Mouse (Mus musculus): ENCODE measurements around the gene Akr1e1. TPM values are rescaled to one million over a fixed set of nuclear protein-coding genes. Genes with fewer than 3 reads are reported as not detected.

Gene Akr1e1
- total and polyA plus RNA-seq, 3 experiments: 29.7 to 36.6 (median 30.4) TPM

- in situ Hi-C loops (cut with MboI; ENCODE audit: low pct_ligation_motif_present, low pct_unique_long_range_greater_than_20kb, low sequenced_read_pairs) (no loop called here), dilution Hi-C loops (cut with MboI; ENCODE audit: extremely low pct_ligation_motif_present, extremely low pct_unique_long_range_greater_than_20kb, low sequenced_read_pairs) (no loop called here)
- no peaks in the 10 kb centered on the region for H3K4me1 ChIP-seq (ENCODE audit: control insufficient read depth in 1 of 2, insufficient read depth in 2 of 2)
- no peaks in the 10 kb centered on the region for H3K27me3 ChIP-seq (replicated peaks)
- H3K9ac ChIP-seq (ENCODE audit: insufficient read depth, low read depth): no peak overlapping the region
- no peak overlapping the region for H3K27ac ChIP-seq (ENCODE audit: insufficient read depth, low read depth)
- no peak for DNase-seq (ENCODE audit: extremely low read depth)
- no peak overlapping the region for H3K4me3 ChIP-seq (replicated peaks in 1 of 3; ENCODE audit: low read depth in 2 of 3, low read length in 2 of 3, poor library complexity in 1 of 3)
- no peaks in the 10 kb centered on the region for H3K79me2 ChIP-seq (replicated peaks; ENCODE audit: control insufficient read depth, extremely low read depth, insufficient read depth, poor library complexity, severe bottlenecking)
- H3K9me3 ChIP-seq (replicated peaks; ENCODE audit: low read length): no peaks in the 10 kb centered on the region
- no peak overlapping the region for H3K4me2 ChIP-seq (ENCODE audit: insufficient read depth, low read depth, poor library complexity, severe bottlenecking)
- no peaks in the 10 kb centered on the region for H3K36me3 ChIP-seq (replicated peaks in 1 of 2; ENCODE audit: control insufficient read depth in 1 of 2, insufficient read depth in 1 of 2, low read length in 1 of 2)
- TF ChIP-seq NELFE (IDR thresholded peaks at IDR 0.05; ENCODE audit: low read depth, low read length): no peak
- TF ChIP-seq NRF1 (IDR thresholded peaks at IDR 0.05; ENCODE audit: low read depth, low read length): no peak
- no peak for TF ChIP-seq RAD21 (IDR thresholded peaks at IDR 0.05; ENCODE audit: low read depth, low read length)
- TF ChIP-seq ZNF384 (IDR thresholded peaks at IDR 0.05; ENCODE audit: low read depth, low read length): no peak
- TF ChIP-seq USF1 (IDR thresholded peaks at IDR 0.05; ENCODE audit: low read depth, low read length): no peak
- TF ChIP-seq GABPA (IDR thresholded peaks at IDR 0.05; ENCODE audit: insufficient replicate concordance, low read depth, low read length): no peak
- TF ChIP-seq EP300 (IDR thresholded peaks at IDR 0.05; ENCODE audit: low read length): no peak
- no peak for TF ChIP-seq JUND (conservative IDR thresholded peaks at IDR 0.05; ENCODE audit: low read depth, low read length)
- no peak for TF ChIP-seq CHD2 (IDR thresholded peaks at IDR 0.05; ENCODE audit: low read length)
- no peak for TF ChIP-seq ZC3H11A (IDR thresholded peaks at IDR 0.05; ENCODE audit: low read depth, low read length)
Observed at GRCm38 (mm10) chr13:4565996-4566395, 43.0 kb downstream of the Akr1e1 start.

- no peak for DNase-seq (ENCODE audit: extremely low read depth)
- Histone ChIP-seq H3K4me3 (replicated peaks in 1 of 3; ENCODE audit: low read depth in 2 of 3, low read length in 2 of 3, poor library complexity in 1 of 3) (no peak overlapping the region), H3K36me3 (replicated peaks in 1 of 2; ENCODE audit: control insufficient read depth in 1 of 2, insufficient read depth in 1 of 2, low read length in 1 of 2) (no peaks in the 10 kb centered on the region), H3K79me2 (replicated peaks; ENCODE audit: control insufficient read depth, extremely low read depth, insufficient read depth, poor library complexity, severe bottlenecking) (no peaks in the 10 kb centered on the region), H3K4me2 (ENCODE audit: insufficient read depth, low read depth, poor library complexity, severe bottlenecking) (no peak overlapping the region), H3K9me3 (replicated peaks; ENCODE audit: low read length) (no peaks in the 10 kb centered on the region), H3K9ac (ENCODE audit: insufficient read depth, low read depth) (no peak overlapping the region), H3K27me3 (replicated peaks) (no peaks in the 10 kb centered on the region), H3K4me1 (ENCODE audit: control insufficient read depth in 1 of 2, insufficient read depth in 2 of 2) (no peaks in the 10 kb centered on the region), H3K27ac (ENCODE audit: insufficient read depth, low read depth) (no peak overlapping the region)
- in situ Hi-C loops (cut with MboI; ENCODE audit: low pct_ligation_motif_present, low pct_unique_long_range_greater_than_20kb, low sequenced_read_pairs) (no loop called here), dilution Hi-C loops (cut with MboI; ENCODE audit: extremely low pct_ligation_motif_present, extremely low pct_unique_long_range_greater_than_20kb, low sequenced_read_pairs) (no loop called here)
- TF ChIP-seq ELF1 (IDR thresholded peaks at IDR 0.05; ENCODE audit: low read depth, low read length): no peak
Observed at GRCm38 (mm10) chr13:4560500-4560899, 48.5 kb downstream of the Akr1e1 start.

GRCm38 (mm10) chr13:4559143-4559542 lies 49.8 kb downstream of the Akr1e1 start:
- Histone ChIP-seq H3K79me2 (replicated peaks; ENCODE audit: control insufficient read depth, extremely low read depth, insufficient read depth, poor library complexity, severe bottlenecking) (no peaks in the 10 kb centered on the region), H3K9ac (ENCODE audit: insufficient read depth, low read depth) (no peak overlapping the region), H3K36me3 (replicated peaks in 1 of 2; ENCODE audit: control insufficient read depth in 1 of 2, insufficient read depth in 1 of 2, low read length in 1 of 2) (no peaks in the 10 kb centered on the region), H3K27ac (ENCODE audit: insufficient read depth, low read depth) (no peak overlapping the region), H3K4me1 (ENCODE audit: control insufficient read depth in 1 of 2, insufficient read depth in 2 of 2) (no peaks in the 10 kb centered on the region), H3K4me2 (ENCODE audit: insufficient read depth, low read depth, poor library complexity, severe bottlenecking) (no peak overlapping the region), H3K9me3 (replicated peaks; ENCODE audit: low read length) (no peaks in the 10 kb centered on the region), H3K27me3 (replicated peaks) (no peaks in the 10 kb centered on the region), H3K4me3 (replicated peaks in 1 of 3; ENCODE audit: low read depth in 2 of 3, low read length in 2 of 3, poor library complexity in 1 of 3) (no peak overlapping the region)
- dilution Hi-C loops (cut with MboI; ENCODE audit: extremely low pct_ligation_motif_present, extremely low pct_unique_long_range_greater_than_20kb, low sequenced_read_pairs): no loop called here
- DNase-seq (ENCODE audit: extremely low read depth): no peak
- TF ChIP-seq HCFC1 (IDR thresholded peaks at IDR 0.05; ENCODE audit: low read depth, low read length) (no peak), CHD1 (IDR thresholded peaks at IDR 0.05; ENCODE audit: low read depth, low read length) (no peak), MXI1 (IDR thresholded peaks at IDR 0.05; ENCODE audit: low read depth, low read length) (no peak), JUND (conservative IDR thresholded peaks at IDR 0.05; ENCODE audit: low read depth, low read length) (no peak), KAT2A (IDR thresholded peaks at IDR 0.05; ENCODE audit: insufficient replicate concordance, low read length) (no peak), E2F4 (IDR thresholded peaks at IDR 0.05; ENCODE audit: insufficient replicate concordance, low read depth, low read length) (no peak), MYC (IDR thresholded peaks at IDR 0.05; ENCODE audit: low read depth, low read length) (no peak), MEF2A (IDR thresholded peaks at IDR 0.05; ENCODE audit: borderline replicate concordance, low read depth, low read length) (no peak), BHLHE40 (IDR thresholded peaks at IDR 0.05; ENCODE audit: low read depth, low read length) (no peak), UBTF (IDR thresholded peaks at IDR 0.05; ENCODE audit: low read depth, low read length) (no peak), POLR2AphosphoS2 (IDR thresholded peaks at IDR 0.05; ENCODE audit: low read depth, low read length) (no peak), RAD21 (IDR thresholded peaks at IDR 0.05; ENCODE audit: low read depth, low read length) (no peak), RCOR1 (conservative IDR thresholded peaks at IDR 0.05; ENCODE audit: low read depth, low read length) (no peak), ELF1 (IDR thresholded peaks at IDR 0.05; ENCODE audit: low read depth, low read length) (no peak)
- in situ Hi-C loops (cut with MboI; ENCODE audit: low pct_ligation_motif_present, low pct_unique_long_range_greater_than_20kb, low sequenced_read_pairs): no loop called here

All from CH12.LX (cell line).